Mouse (Mus musculus): ENCODE results near the gene Haus2. TPM values are rescaled to one million over a fixed set of nuclear protein-coding genes. Genes with fewer than 3 reads are reported as not detected.

Gene Haus2
- polyA plus RNA-seq, 1 experiment: 4.4 TPM

DNA sequence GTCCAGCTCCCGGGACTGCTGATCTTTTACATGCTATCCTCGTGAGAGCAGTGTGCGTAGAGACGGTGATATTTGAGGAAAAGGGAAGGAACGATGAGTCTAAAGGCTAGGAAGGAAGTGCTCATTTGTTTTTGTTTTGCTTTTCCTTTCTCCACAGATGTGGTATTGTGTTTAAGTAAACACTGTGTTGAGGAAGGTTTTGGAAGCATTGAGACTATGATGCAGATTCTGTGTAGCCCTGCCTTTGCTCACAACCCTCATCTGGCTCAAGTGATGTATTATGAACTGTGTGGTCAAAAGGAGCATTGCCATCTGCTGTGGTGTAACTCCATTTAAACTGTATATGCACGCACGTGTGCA, 43.7 kb downstream of the Haus2 start:
- TF ChIP-seq TCF3 (IDR thresholded peaks at IDR 0.05; ENCODE audit: insufficient read length, low read depth): no peak
- no peak for TF ChIP-seq TCF12 (IDR thresholded peaks at IDR 0.05; ENCODE audit: insufficient read depth, poor library complexity, severe bottlenecking)
- TF ChIP-seq POLR2AphosphoS2 (IDR thresholded peaks at IDR 0.05; ENCODE audit: insufficient read length, low read depth): no peak
- TF ChIP-seq USF1 (IDR thresholded peaks at IDR 0.05; ENCODE audit: low read depth): no peak
- TF ChIP-seq MYOD1 (IDR thresholded peaks at IDR 0.05; ENCODE audit: control insufficient read depth in 1 of 3, insufficient read length in 2 of 3, low read depth in 2 of 3): no peak
- TF ChIP-seq MYOG (IDR thresholded peaks at IDR 0.05; ENCODE audit: control insufficient read depth in 1 of 3, insufficient read depth in 1 of 3, insufficient read length in 2 of 3, low read depth in 2 of 3): no peak
- TF ChIP-seq E2F4 (IDR thresholded peaks at IDR 0.05; ENCODE audit: insufficient read depth): no peak
- no peak for TF ChIP-seq CEBPB (IDR thresholded peaks at IDR 0.05; ENCODE audit: insufficient read depth, poor library complexity, severe bottlenecking)
- TF ChIP-seq SRF (IDR thresholded peaks at IDR 0.05; ENCODE audit: control insufficient read depth, insufficient read length, low read depth): no peak
- TF ChIP-seq MAX (IDR thresholded peaks at IDR 0.05; ENCODE audit: low read depth): no peak
- no peak for TF ChIP-seq REST (IDR thresholded peaks at IDR 0.05; ENCODE audit: insufficient read depth, insufficient read length)
- TF ChIP-seq POLR2A (IDR thresholded peaks at IDR 0.05; ENCODE audit: insufficient read length, low read depth): no peak
- Histone ChIP-seq H3ac (ENCODE audit: control insufficient read depth, insufficient read length) (no peak overlapping the region), H3K4me2 (ENCODE audit: low read depth) (no peak overlapping the region), H3K36me3 (ENCODE audit: control insufficient read depth, insufficient read depth) (no peaks in the 10 kb centered on the region), H3K4me3 (no peak overlapping the region), H3K79me2 (ENCODE audit: control insufficient read depth, insufficient read depth) (peaks cover 5% of the 10 kb centered on the region), H3K27me3 (ENCODE audit: control insufficient read depth, insufficient read depth, insufficient read length) (no peaks in the 10 kb centered on the region)

GRCm38 (mm10) chr2:120654693-120655092, 45.5 kb downstream of the Haus2 start:
- Histone ChIP-seq H3ac (ENCODE audit: control insufficient read depth, insufficient read length) (no peak overlapping the region), H3K4me2 (ENCODE audit: low read depth) (no peak overlapping the region), H3K79me2 (ENCODE audit: control insufficient read depth, insufficient read depth) (peaks cover 5% of the 10 kb centered on the region), H3K27me3 (ENCODE audit: control insufficient read depth, insufficient read depth, insufficient read length) (no peaks in the 10 kb centered on the region), H3K4me3 (no peak overlapping the region), H3K36me3 (ENCODE audit: control insufficient read depth, insufficient read depth) (no peaks in the 10 kb centered on the region)
- TF ChIP-seq SRF (IDR thresholded peaks at IDR 0.05; ENCODE audit: control insufficient read depth, insufficient read length, low read depth) (no peak), MYOD1 (IDR thresholded peaks at IDR 0.05; ENCODE audit: control insufficient read depth in 1 of 3, insufficient read length in 2 of 3, low read depth in 2 of 3) (no peak), USF1 (IDR thresholded peaks at IDR 0.05; ENCODE audit: low read depth) (no peak), POLR2A (IDR thresholded peaks at IDR 0.05; ENCODE audit: insufficient read length, low read depth) (no peak), MAX (IDR thresholded peaks at IDR 0.05; ENCODE audit: low read depth) (no peak), TCF3 (IDR thresholded peaks at IDR 0.05; ENCODE audit: insufficient read length, low read depth) (no peak), REST (IDR thresholded peaks at IDR 0.05; ENCODE audit: insufficient read depth, insufficient read length) (no peak), E2F4 (IDR thresholded peaks at IDR 0.05; ENCODE audit: insufficient read depth) (no peak), CEBPB (IDR thresholded peaks at IDR 0.05; ENCODE audit: insufficient read depth, poor library complexity, severe bottlenecking) (no peak), MYOG (IDR thresholded peaks at IDR 0.05; ENCODE audit: control insufficient read depth in 1 of 3, insufficient read depth in 1 of 3, insufficient read length in 2 of 3, low read depth in 2 of 3) (no peak), POLR2AphosphoS2 (IDR thresholded peaks at IDR 0.05; ENCODE audit: insufficient read length, low read depth) (no peak), TCF12 (IDR thresholded peaks at IDR 0.05; ENCODE audit: insufficient read depth, poor library complexity, severe bottlenecking) (no peak)

GRCm38 (mm10) chr2:120655905-120656304, 46.7 kb downstream of the Haus2 start:
- no peaks in the 10 kb centered on the region for H3K27me3 ChIP-seq (ENCODE audit: control insufficient read depth, insufficient read depth, insufficient read length)
- H3K4me3 ChIP-seq: no peak overlapping the region
- H3K4me2 ChIP-seq (ENCODE audit: low read depth): no peak overlapping the region
- no peak overlapping the region for H3ac ChIP-seq (ENCODE audit: control insufficient read depth, insufficient read length)
- H3K36me3 ChIP-seq (ENCODE audit: control insufficient read depth, insufficient read depth): no peaks in the 10 kb centered on the region
- TF ChIP-seq TCF12 (IDR thresholded peaks at IDR 0.05; ENCODE audit: insufficient read depth, poor library complexity, severe bottlenecking): no peak
- no peak for TF ChIP-seq POLR2A (IDR thresholded peaks at IDR 0.05; ENCODE audit: insufficient read length, low read depth)
- TF ChIP-seq MYOD1 (IDR thresholded peaks at IDR 0.05; ENCODE audit: control insufficient read depth in 1 of 3, insufficient read length in 2 of 3, low read depth in 2 of 3): no peak
- no peak for TF ChIP-seq TCF3 (IDR thresholded peaks at IDR 0.05; ENCODE audit: insufficient read length, low read depth)
- no peak for TF ChIP-seq REST (IDR thresholded peaks at IDR 0.05; ENCODE audit: insufficient read depth, insufficient read length)
- TF ChIP-seq CEBPB (IDR thresholded peaks at IDR 0.05; ENCODE audit: insufficient read depth, poor library complexity, severe bottlenecking): no peak
- TF ChIP-seq USF1 (IDR thresholded peaks at IDR 0.05; ENCODE audit: low read depth): no peak
- no peak for TF ChIP-seq E2F4 (IDR thresholded peaks at IDR 0.05; ENCODE audit: insufficient read depth)
- no peak for TF ChIP-seq POLR2AphosphoS2 (IDR thresholded peaks at IDR 0.05; ENCODE audit: insufficient read length, low read depth)
- TF ChIP-seq MAX (IDR thresholded peaks at IDR 0.05; ENCODE audit: low read depth): no peak
- TF ChIP-seq MYOG (IDR thresholded peaks at IDR 0.05; ENCODE audit: control insufficient read depth in 1 of 3, insufficient read depth in 1 of 3, insufficient read length in 2 of 3, low read depth in 2 of 3): no peak
- no peak for TF ChIP-seq SRF (IDR thresholded peaks at IDR 0.05; ENCODE audit: control insufficient read depth, insufficient read length, low read depth)
- H3K79me2 ChIP-seq (ENCODE audit: control insufficient read depth, insufficient read depth): peaks cover 5% of the 10 kb centered on the region

DNA sequence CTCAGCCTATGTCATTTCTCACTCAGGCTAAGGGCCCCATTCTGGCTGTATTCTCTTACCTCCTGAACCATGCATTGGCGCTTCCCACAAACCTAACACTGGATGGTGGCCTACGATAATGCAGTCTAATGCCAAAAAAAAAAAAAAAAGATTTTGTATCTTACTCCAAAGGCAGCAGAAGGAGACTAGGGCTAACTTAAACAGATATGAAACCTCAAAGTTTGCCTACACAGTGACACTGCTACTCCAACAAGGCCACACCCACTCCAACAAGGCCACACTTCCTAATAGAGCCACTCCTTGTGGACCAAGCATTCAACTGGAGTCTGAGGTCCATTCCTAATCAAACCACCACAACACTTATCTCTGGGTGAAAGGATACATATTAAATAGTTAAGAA, 47.5 kb downstream of the Haus2 start:
- Histone ChIP-seq H3K36me3 (ENCODE audit: control insufficient read depth, insufficient read depth) (no peaks in the 10 kb centered on the region), H3K4me2 (ENCODE audit: low read depth) (no peak overlapping the region), H3K79me2 (ENCODE audit: control insufficient read depth, insufficient read depth) (peaks cover 5% of the 10 kb centered on the region), H3K4me3 (no peak overlapping the region), H3ac (ENCODE audit: control insufficient read depth, insufficient read length) (no peak overlapping the region), H3K27me3 (ENCODE audit: control insufficient read depth, insufficient read depth, insufficient read length) (no peaks in the 10 kb centered on the region)
- TF ChIP-seq MAX (IDR thresholded peaks at IDR 0.05; ENCODE audit: low read depth): no peak
- TF ChIP-seq USF1 (IDR thresholded peaks at IDR 0.05; ENCODE audit: low read depth): no peak
- TF ChIP-seq E2F4 (IDR thresholded peaks at IDR 0.05; ENCODE audit: insufficient read depth): no peak
- no peak for TF ChIP-seq REST (IDR thresholded peaks at IDR 0.05; ENCODE audit: insufficient read depth, insufficient read length)
- no peak for TF ChIP-seq TCF3 (IDR thresholded peaks at IDR 0.05; ENCODE audit: insufficient read length, low read depth)
- no peak for TF ChIP-seq SRF (IDR thresholded peaks at IDR 0.05; ENCODE audit: control insufficient read depth, insufficient read length, low read depth)

- Histone ChIP-seq H3K36me3 (ENCODE audit: control insufficient read depth, insufficient read depth) (no peaks in the 10 kb centered on the region), H3K27me3 (ENCODE audit: control insufficient read depth, insufficient read depth, insufficient read length) (no peaks in the 10 kb centered on the region), H3K79me2 (ENCODE audit: control insufficient read depth, insufficient read depth) (peaks cover 6% of the 10 kb centered on the region), H3ac (ENCODE audit: control insufficient read depth, insufficient read length) (no peak overlapping the region), H3K4me2 (ENCODE audit: low read depth) (peak overlapping the region; percentile 28), H3K4me3 (no peak overlapping the region)
- no peak for TF ChIP-seq SRF (IDR thresholded peaks at IDR 0.05; ENCODE audit: control insufficient read depth, insufficient read length, low read depth)
- no peak for TF ChIP-seq MAX (IDR thresholded peaks at IDR 0.05; ENCODE audit: low read depth)
- no peak for TF ChIP-seq USF1 (IDR thresholded peaks at IDR 0.05; ENCODE audit: low read depth)
- no peak for TF ChIP-seq REST (IDR thresholded peaks at IDR 0.05; ENCODE audit: insufficient read depth, insufficient read length)
- TF ChIP-seq TCF3 (IDR thresholded peaks at IDR 0.05; ENCODE audit: insufficient read length, low read depth): no peak
- TF ChIP-seq MYOD1 (IDR thresholded peaks at IDR 0.05; ENCODE audit: control insufficient read depth in 1 of 3, insufficient read length in 2 of 3, low read depth in 2 of 3): no peak
- no peak for TF ChIP-seq MYOG (IDR thresholded peaks at IDR 0.05; ENCODE audit: control insufficient read depth in 1 of 3, insufficient read depth in 1 of 3, insufficient read length in 2 of 3, low read depth in 2 of 3)
- TF ChIP-seq POLR2A (IDR thresholded peaks at IDR 0.05; ENCODE audit: insufficient read length, low read depth): no peak
- no peak for TF ChIP-seq CEBPB (IDR thresholded peaks at IDR 0.05; ENCODE audit: insufficient read depth, poor library complexity, severe bottlenecking)
Observed at GRCm38 (mm10) chr2:120658486-120658885, 49.3 kb downstream of the Haus2 start.
